Mouse (Mus musculus) embryo, embryonic 11 days (tissue): Measurements from ENCODE around the gene Itga8.

Experiments used
- DNase-seq: peaks from one replicate; pipeline ENCODE4 v3.0.0-alpha.2; 2015

Itga8 gene

GRCm38 (mm10) chr2:12301431-12302170 is at the start of gene Itga8:
Itga8 (minus strand) TSS chr2:12301922.
- peak; percentile 93 for DNase-seq

- DNase-seq = no peak
Measured at GRCm38 (mm10) chr2:12348914-12349313, 47.2 kb upstream of the Itga8 start.

GRCm38 (mm10) chr2:12331962-12332361 is 30.2 kb upstream of the Itga8 start:
- DNase-seq = no peak

GRCm38 (mm10) chr2:12329620-12330019 is 27.9 kb upstream of the Itga8 start:
- DNase-seq = no peak

GRCm38 (mm10) chr2:12329068-12329407 is 27.3 kb upstream of the Itga8 start:
- peak; percentile 20 for DNase-seq

- DNase-seq = peak; percentile 54
Measured at GRCm38 (mm10) chr2:12328355-12329067, 26.8 kb upstream of the Itga8 start.

- DNase-seq = peak; percentile 53
Measured at GRCm38 (mm10) chr2:12327691-12328354, 26.1 kb upstream of the Itga8 start.

- peak; percentile 85 for DNase-seq
Measured at GRCm38 (mm10) chr2:12327216-12327615, 25.5 kb upstream of the Itga8 start.

GRCm38 (mm10) chr2:12325868-12326267 is 24.1 kb upstream of the Itga8 start:
- DNase-seq = no peak

- DNase-seq = no peak
Measured at GRCm38 (mm10) chr2:12325417-12325816, 23.7 kb upstream of the Itga8 start.

- DNase-seq = no peak
Measured at GRCm38 (mm10) chr2:12320914-12321313, 19.2 kb upstream of the Itga8 start.

- DNase-seq = no peak
Measured at GRCm38 (mm10) chr2:12318715-12319114, 17.0 kb upstream of the Itga8 start.

GRCm38 (mm10) chr2:12318036-12318435 is 16.3 kb upstream of the Itga8 start:
- no peak for DNase-seq

- no peak for DNase-seq
Measured at GRCm38 (mm10) chr2:12317343-12317742, 15.6 kb upstream of the Itga8 start.

- no peak for DNase-seq
Measured at GRCm38 (mm10) chr2:12316361-12316760, 14.6 kb upstream of the Itga8 start.

GRCm38 (mm10) chr2:12314028-12314427 is 12.3 kb upstream of the Itga8 start:
- DNase-seq = no peak

- DNase-seq = peak; percentile 42
Measured at GRCm38 (mm10) chr2:12308466-12308865, 6.7 kb upstream of the Itga8 start.

- no peak for DNase-seq
Measured at GRCm38 (mm10) chr2:12307311-12307710, 5.6 kb upstream of the Itga8 start.

- DNase-seq = no peak
Measured at GRCm38 (mm10) chr2:12305064-12305650, 3.4 kb upstream of the Itga8 start.

GRCm38 (mm10) chr2:12300449-12301228 is 1.1 kb downstream of the Itga8 start:
- peak; percentile 21 for DNase-seq

GRCm38 (mm10) chr2:12297287-12297686 is 4.4 kb downstream of the Itga8 start:
- DNase-seq = no peak

- DNase-seq = no peak
Measured at GRCm38 (mm10) chr2:12295150-12295549, 6.6 kb downstream of the Itga8 start.

- peak; percentile 22 for DNase-seq
Measured at GRCm38 (mm10) chr2:12294060-12294459, 7.7 kb downstream of the Itga8 start.
